Mouse (Mus musculus): ENCODE results near the gene Xaf1. TPM values are rescaled to one million over a fixed set of nuclear protein-coding genes. Genes with fewer than 3 reads are reported as not detected.

Xaf1 gene
- total and polyA plus RNA-seq, 3 experiments, result 2.5 to 9.6 (median 4.1) TPM

GRCm38 (mm10) chr11:72287543-72287942, 13.9 kb upstream of the Xaf1 start:
- no peak for DNase-seq (ENCODE audit: extremely low read depth)
- TF ChIP-seq TCF12 (IDR thresholded peaks at IDR 0.05; ENCODE audit: low read depth, low read length), result no peak
- no peak for TF ChIP-seq IRF4 (IDR thresholded peaks at IDR 0.05; ENCODE audit: low read depth, low read length)
- no peak for TF ChIP-seq USF1 (IDR thresholded peaks at IDR 0.05; ENCODE audit: low read depth, low read length)
- no peak for TF ChIP-seq POLR2AphosphoS2 (IDR thresholded peaks at IDR 0.05; ENCODE audit: low read depth, low read length)
- no peak for TF ChIP-seq SMC3 (IDR thresholded peaks at IDR 0.05; ENCODE audit: low read depth, low read length)
- TF ChIP-seq POLR2A (IDR thresholded peaks at IDR 0.05; ENCODE audit: low read depth, low read length), result no peak
- TF ChIP-seq EP300 (IDR thresholded peaks at IDR 0.05; ENCODE audit: low read length), result no peak
- TF ChIP-seq PAX5 (IDR thresholded peaks at IDR 0.05; ENCODE audit: low read length), result no peak
- TF ChIP-seq NRF1 (IDR thresholded peaks at IDR 0.05; ENCODE audit: low read depth, low read length), result no peak
- no peak for TF ChIP-seq CHD1 (IDR thresholded peaks at IDR 0.05; ENCODE audit: low read depth, low read length)
- Histone ChIP-seq H3K27me3 (replicated peaks) (peaks cover 9% of the 10 kb centered on the region), H3K9ac (ENCODE audit: insufficient read depth, low read depth) (no peak overlapping the region), H3K4me1 (ENCODE audit: control insufficient read depth in 1 of 2, insufficient read depth in 2 of 2) (no peaks in the 10 kb centered on the region), H3K36me3 (replicated peaks in 1 of 2; ENCODE audit: control insufficient read depth in 1 of 2, insufficient read depth in 1 of 2, low read length in 1 of 2) (no peaks in the 10 kb centered on the region), H3K79me2 (replicated peaks; ENCODE audit: control insufficient read depth, extremely low read depth, insufficient read depth, poor library complexity, severe bottlenecking) (no peaks in the 10 kb centered on the region), H3K4me2 (ENCODE audit: insufficient read depth, low read depth, poor library complexity, severe bottlenecking) (no peak overlapping the region), H3K4me3 (replicated peaks in 1 of 3; ENCODE audit: low read depth in 2 of 3, low read length in 2 of 3, poor library complexity in 1 of 3) (no peak overlapping the region), H3K9me3 (replicated peaks; ENCODE audit: low read length) (no peaks in the 10 kb centered on the region), H3K27ac (ENCODE audit: insufficient read depth, low read depth) (no peak overlapping the region)
- in situ Hi-C loops (cut with MboI; ENCODE audit: low pct_ligation_motif_present, low pct_unique_long_range_greater_than_20kb, low sequenced_read_pairs) (no loop called here), dilution Hi-C loops (cut with MboI; ENCODE audit: extremely low pct_ligation_motif_present, extremely low pct_unique_long_range_greater_than_20kb, low sequenced_read_pairs) (no loop called here)

GRCm38 (mm10) chr11:72293116-72293515, 8.3 kb upstream of the Xaf1 start:
- no peaks in the 10 kb centered on the region for H3K4me1 ChIP-seq (ENCODE audit: control insufficient read depth in 1 of 2, insufficient read depth in 2 of 2)
- no peak overlapping the region for H3K4me3 ChIP-seq (replicated peaks in 1 of 3; ENCODE audit: low read depth in 2 of 3, low read length in 2 of 3, poor library complexity in 1 of 3)
- no peak overlapping the region for H3K4me2 ChIP-seq (ENCODE audit: insufficient read depth, low read depth, poor library complexity, severe bottlenecking)
- no peak overlapping the region for H3K9ac ChIP-seq (ENCODE audit: insufficient read depth, low read depth)
- H3K79me2 ChIP-seq (replicated peaks; ENCODE audit: control insufficient read depth, extremely low read depth, insufficient read depth, poor library complexity, severe bottlenecking), result no peaks in the 10 kb centered on the region
- H3K36me3 ChIP-seq (replicated peaks in 1 of 2; ENCODE audit: control insufficient read depth in 1 of 2, insufficient read depth in 1 of 2, low read length in 1 of 2), result no peaks in the 10 kb centered on the region
- in situ Hi-C loops (cut with MboI; ENCODE audit: low pct_ligation_motif_present, low pct_unique_long_range_greater_than_20kb, low sequenced_read_pairs), result no loop called here
- H3K9me3 ChIP-seq (replicated peaks; ENCODE audit: low read length), result no peaks in the 10 kb centered on the region
- dilution Hi-C loops (cut with MboI; ENCODE audit: extremely low pct_ligation_motif_present, extremely low pct_unique_long_range_greater_than_20kb, low sequenced_read_pairs), result no loop called here
- no peak overlapping the region for H3K27ac ChIP-seq (ENCODE audit: insufficient read depth, low read depth)
- TF ChIP-seq MAZ (IDR thresholded peaks at IDR 0.05; ENCODE audit: low read depth, low read length) (no peak), USF2 (conservative IDR thresholded peaks at IDR 0.05; ENCODE audit: low read depth, low read length) (no peak), SIN3A (IDR thresholded peaks at IDR 0.05; ENCODE audit: low read length) (no peak), ZKSCAN1 (IDR thresholded peaks at IDR 0.05; ENCODE audit: borderline replicate concordance, low read depth, low read length) (no peak), RCOR1 (conservative IDR thresholded peaks at IDR 0.05; ENCODE audit: low read depth, low read length) (no peak), MAFK (IDR thresholded peaks at IDR 0.05; ENCODE audit: insufficient replicate concordance, low read length) (no peak), TCF12 (IDR thresholded peaks at IDR 0.05; ENCODE audit: low read depth, low read length) (no peak), GABPA (IDR thresholded peaks at IDR 0.05; ENCODE audit: insufficient replicate concordance, low read depth, low read length) (no peak), CHD1 (IDR thresholded peaks at IDR 0.05; ENCODE audit: low read depth, low read length) (no peak)
- no peak for DNase-seq (ENCODE audit: extremely low read depth)
- H3K27me3 ChIP-seq (replicated peaks), result peaks cover 8% of the 10 kb centered on the region

All from CH12.LX (cell line).